Mouse (Mus musculus) left cerebral cortex, postnatal 36 days (tissue): Measurements from ENCODE around the gene S100a3. TPM values are rescaled to one million over a fixed set of nuclear protein-coding genes. Genes with fewer than 3 reads are reported as not detected.

Source experiments
- DNase-seq, 2 experiments: peaks; one replicate each; pipeline ENCODE4 v3.0.0; 2021 to 2022; ENCODE audit warnings: low spot score in 2 of 2, mixed read lengths in 1 of 2
- intact Hi-C: fragments of 180-260 bp; cut with DNase I; formaldehyde crosslinking; loops from one replicate; pipeline ENCODE4 v1.15.1; 2025
- total RNA-seq, 2 experiments: library from RNA; stranded (reverse); gene quantifications; 2 replicates each; pipeline ENCODE4 v1.2.3; 2021

The S100a3 gene
- total RNA-seq, 2 experiments from 2014 or later = 0.88 to 1.4 TPM

GRCm38 (mm10) chr3:90597736-90598135, 37.4 kb downstream of the S100a3 start:
- DNase-seq = no peak

GRCm38 (mm10) chr3:90598212-90598611, 37.8 kb downstream of the S100a3 start:
- intact Hi-C loops = no loop called here
- no peak for DNase-seq

More at GRCm38 (mm10) chr3:90597736-90598135, 37.4 kb downstream of the S100a3 start:
- intact Hi-C loops = no loop called here

- intact Hi-C loops = no loop called here
- DNase-seq = no peak
Measured at GRCm38 (mm10) chr3:90599401-90599800, 39.0 kb downstream of the S100a3 start.

- no peak for DNase-seq
- intact Hi-C loops = no loop called here
Measured at GRCm38 (mm10) chr3:90600036-90600435, 39.7 kb downstream of the S100a3 start.

- intact Hi-C loops = no loop called here
- DNase-seq = no peak
Measured at GRCm38 (mm10) chr3:90600458-90601195, 40.2 kb downstream of the S100a3 start.

GRCm38 (mm10) chr3:90601486-90602110, 41.2 kb downstream of the S100a3 start, which contains the start of gene Gm42674:
Gene Gm42674 (plus strand): TSS chr3:90601904.
- DNase-seq = no peak
- intact Hi-C loops = no loop called here

GRCm38 (mm10) chr3:90603623-90604022, 43.2 kb downstream of the S100a3 start, which contains the start of gene S100a4:
Gene S100a4 (plus strand): TSS chr3:90603771.
- intact Hi-C loops = no loop called here

GRCm38 (mm10) chr3:90604416-90604815, 44.0 kb downstream of the S100a3 start:
- intact Hi-C loops = no loop called here
- DNase-seq = peak in 1 of 2 experiments; percentile 60

More at GRCm38 (mm10) chr3:90603623-90604022, 43.2 kb downstream of the S100a3 start, which contains the start of gene S100a4:
- no peak for DNase-seq

GRCm38 (mm10) chr3:90605049-90605448, 44.7 kb downstream of the S100a3 start:
- DNase-seq = no peak

GRCm38 (mm10) chr3:90605736-90606135, 45.4 kb downstream of the S100a3 start:
- intact Hi-C loops = no loop called here
- DNase-seq = no peak

More at GRCm38 (mm10) chr3:90605049-90605448, 44.7 kb downstream of the S100a3 start:
- intact Hi-C loops = no loop called here

GRCm38 (mm10) chr3:90606185-90606584, 45.8 kb downstream of the S100a3 start:
- intact Hi-C loops = no loop called here
- DNase-seq = no peak

GRCm38 (mm10) chr3:90607361-90607760, 47.0 kb downstream of the S100a3 start:
- intact Hi-C loops = no loop called here
- DNase-seq = no peak

- DNase-seq = no peak
Measured at GRCm38 (mm10) chr3:90608223-90608622, 47.8 kb downstream of the S100a3 start, which contains the start of gene S100a5. Gene S100a5 (plus strand): TSS chr3:90608523.

GRCm38 (mm10) chr3:90609102-90609501, 48.7 kb downstream of the S100a3 start:
- no peak for DNase-seq
- intact Hi-C loops = no loop called here

More at GRCm38 (mm10) chr3:90608223-90608622, 47.8 kb downstream of the S100a3 start, which contains the start of gene S100a5:
- intact Hi-C loops = no loop called here

GRCm38 (mm10) chr3:90611494-90611893, 51.1 kb downstream of the S100a3 start:
- no peak for DNase-seq
- intact Hi-C loops = loop anchor here (5.0 kb wide), 1 partner anchor 84 kb away; the partner anchor contains the start of gene S100a14

- intact Hi-C loops = loop anchor here (1.0 to 5.0 kb wide), 2 partner anchors 25 to 85 kb away; partner anchors contain the start of gene S100a14
- no peak for DNase-seq
Measured at GRCm38 (mm10) chr3:90612061-90612460, 51.7 kb downstream of the S100a3 start.

- DNase-seq = no peak
- intact Hi-C loops = loop anchor here (1.0 to 5.0 kb wide), 2 partner anchors 26 to 86 kb away; partner anchors contain the start of gene S100a14
Measured at GRCm38 (mm10) chr3:90612728-90613291, 52.4 kb downstream of the S100a3 start, which contains the start of gene S100a6. Gene S100a6 (plus strand): TSS chr3:90612882.

- intact Hi-C loops = loop anchor here (5.0 kb wide), 1 partner anchor 86 kb away; the partner anchor contains the start of gene S100a14
- DNase-seq = no peak
Measured at GRCm38 (mm10) chr3:90613461-90614147, 53.2 kb downstream of the S100a3 start.

GRCm38 (mm10) chr3:90614148-90614530, 53.8 kb downstream of the S100a3 start:
- intact Hi-C loops = loop anchor here (5.0 kb wide), 1 partner anchor 87 kb away; the partner anchor contains the start of gene S100a14
- DNase-seq = no peak
